Mouse (Mus musculus) heart, adult 10 weeks (tissue): ENCODE results near the gene Myo1f. TPM values are rescaled to one million over a fixed set of nuclear protein-coding genes. Genes with fewer than 3 reads are reported as not detected.

Source experiments
- polyA plus RNA-seq: library from polyadenylated mRNA; stranded (reverse); fragments of 350-450 nt; fragmentation: Illumina TruSeq; extraction: RNeasy Lipid Tissue Mini Kit (QIAGEN cat#74804); gene quantifications from one replicate; pipeline ENCODE4 v1.2.3, GENCODE M21; 2014; ENCODE audit warnings: low read depth, low replicate concordance

Gene Myo1f
- polyA plus RNA-seq = 1.9 TPM

DNA sequence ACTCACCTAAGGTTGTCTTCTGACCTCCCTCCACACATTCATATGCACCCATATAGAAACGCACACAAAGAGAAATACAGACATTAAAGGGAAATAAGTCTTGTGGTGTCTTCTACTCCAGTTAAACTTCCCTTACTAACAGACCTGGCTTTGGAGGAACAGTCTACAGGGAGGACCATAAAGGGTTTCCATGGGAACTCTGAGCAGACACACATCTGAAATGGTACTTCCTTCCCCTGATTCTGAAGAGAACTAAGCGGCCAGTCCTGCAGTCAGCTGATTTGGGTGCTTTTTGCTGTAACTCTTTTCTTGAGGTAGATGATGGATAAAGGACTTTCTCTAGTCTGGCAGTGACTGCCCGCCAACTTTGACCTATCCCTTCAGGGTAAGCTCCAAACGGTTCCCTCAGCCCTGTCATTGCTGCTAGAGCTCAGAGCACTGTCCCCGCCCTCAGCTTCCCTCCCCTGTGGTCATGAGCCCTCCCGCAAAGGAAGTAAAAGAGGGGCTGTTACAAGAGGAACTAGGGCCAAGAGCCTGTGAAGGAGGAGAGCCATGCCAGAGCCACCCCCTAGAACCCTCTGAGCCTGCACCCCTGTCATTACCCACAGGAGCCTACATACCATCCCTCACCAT lies at the start of gene Myo1f:
Myo1f (plus strand) TSS at position 485 of the 633 bp plus-strand sequence.

GRCm38 (mm10) chr17:33523918-33524755 lies 31.4 kb upstream of the Myo1f start, which contains the start of gene Adamts10:
Gene Adamts10, plus strand, starts transcription at chr17:33524204.

GRCm38 (mm10) chr17:33628621-33629486 lies 73.3 kb downstream of the Myo1f start, which contains the start of gene Zfp414:
Gene Zfp414, plus strand, starts transcription at chr17:33629090.

GRCm38 (mm10) chr17:33637516-33638276 lies 82.2 kb downstream of the Myo1f start, which contains the start of gene Pram1:
Gene Pram1, plus strand, starts transcription at chr17:33638056.

Other genes with a start within 250 kb of the Myo1f start
- 3.3 TPM for gene Zfp81, start 196.8 kb upstream of the Myo1f start, polyA plus RNA-seq
- 3.8 TPM for gene Zfp101, start 161.1 kb upstream of the Myo1f start, polyA plus RNA-seq
- not detected for gene Actl9, start 122.8 kb upstream of the Myo1f start, polyA plus RNA-seq
- gene Adamts10, start 31.5 kb upstream of the Myo1f start, polyA plus RNA-seq = 34.2 TPM
- gene Zfp414, start 73.4 kb downstream of the Myo1f start, polyA plus RNA-seq = 12.1 TPM
- gene Pram1, start 82.3 kb downstream of the Myo1f start, polyA plus RNA-seq = 0.52 TPM
- 102 TPM for gene Hnrnpm, start 131.2 kb downstream of the Myo1f start, polyA plus RNA-seq
- 121 TPM for gene March2, start 163.0 kb downstream of the Myo1f start, polyA plus RNA-seq
- gene Rab11b, start 204.8 kb downstream of the Myo1f start, polyA plus RNA-seq = 199 TPM
- gene Angptl4, start 226.1 kb downstream of the Myo1f start, polyA plus RNA-seq = 10.0 TPM